Mouse (Mus musculus): ENCODE data around the gene Lias. TPM values are rescaled to one million over a fixed set of nuclear protein-coding genes. Genes with fewer than 3 reads are reported as not detected.

Gene Lias
- 76.7 and 81.1 TPM in 2 replicates for polyA plus RNA-seq (2015; fragmentation: Nextera tagmentation; extraction: Ambion mirVana)

GRCm38 (mm10) chr5:65390648-65391644 lies at the start of gene Lias, which contains the start of gene Rpl9:
Gene Lias (plus strand): TSS chr5:65391497.
Gene Rpl9 (minus strand): TSS chr5:65391444.

GRCm38 (mm10) chr5:65348168-65348567 lies 43.1 kb upstream of the Lias start, which contains the start of gene Klb:
Gene Klb (plus strand): TSS chr5:65348314.

GRCm38 (mm10) chr5:65435806-65436561 lies 44.7 kb downstream of the Lias start, which contains the start of gene Ugdh:
Gene Ugdh (minus strand): TSS chr5:65435949.

Other genes starting within 250 kb of the Lias start
- gene Wdr19, start 191.8 kb upstream of the Lias start, polyA plus RNA-seq (2015; fragmentation: Nextera tagmentation; extraction: Ambion mirVana): 2.3 and 2.5 TPM in 2 replicates
- gene Rfc1, start 55.8 kb upstream of the Lias start, polyA plus RNA-seq (2015; fragmentation: Nextera tagmentation; extraction: Ambion mirVana): 36.4 and 40.4 TPM in 2 replicates
- gene Klb, start 43.2 kb upstream of the Lias start, polyA plus RNA-seq (2015; fragmentation: Nextera tagmentation; extraction: Ambion mirVana): 1.5 and 8.5 TPM in 2 replicates
- 714 and 748 TPM in 2 replicates for gene Rpl9, start 53 bp upstream of the Lias start, polyA plus RNA-seq (2015; fragmentation: Nextera tagmentation; extraction: Ambion mirVana)
- gene Ugdh, start 44.5 kb downstream of the Lias start, polyA plus RNA-seq (2015; fragmentation: Nextera tagmentation; extraction: Ambion mirVana): 32.7 and 48.7 TPM in 2 replicates
- gene Gm43552, start 101.3 kb downstream of the Lias start, polyA plus RNA-seq (2015; fragmentation: Nextera tagmentation; extraction: Ambion mirVana): not detected in 2 replicates
- 111 and 135 TPM in 2 replicates for gene Smim14, start 145.7 kb downstream of the Lias start, polyA plus RNA-seq (2015; fragmentation: Nextera tagmentation; extraction: Ambion mirVana)
- 101 and 128 TPM in 2 replicates for gene Ube2k, start 145.7 kb downstream of the Lias start, polyA plus RNA-seq (2015; fragmentation: Nextera tagmentation; extraction: Ambion mirVana)

All from skeletal muscle tissue, postnatal 0 days (tissue).